Mouse (Mus musculus) megakaryocyte, embryonic 14.5 days (primary cell): ENCODE measurements around the gene 1700037H04Rik.

Experiments
- FLI1 ChIP-seq: IDR thresholded peaks from 2 replicates; pipeline ENCODE4 v1.6.1; 2012; ENCODE audit warnings: low read length, inconsistent platforms, mixed read lengths
- GATA1 ChIP-seq: IDR thresholded peaks from 3 replicates; pipeline ENCODE4 v1.6.1; 2012; ENCODE audit warnings: mixed read lengths, low read length, inconsistent platforms, borderline replicate concordance

DNA sequence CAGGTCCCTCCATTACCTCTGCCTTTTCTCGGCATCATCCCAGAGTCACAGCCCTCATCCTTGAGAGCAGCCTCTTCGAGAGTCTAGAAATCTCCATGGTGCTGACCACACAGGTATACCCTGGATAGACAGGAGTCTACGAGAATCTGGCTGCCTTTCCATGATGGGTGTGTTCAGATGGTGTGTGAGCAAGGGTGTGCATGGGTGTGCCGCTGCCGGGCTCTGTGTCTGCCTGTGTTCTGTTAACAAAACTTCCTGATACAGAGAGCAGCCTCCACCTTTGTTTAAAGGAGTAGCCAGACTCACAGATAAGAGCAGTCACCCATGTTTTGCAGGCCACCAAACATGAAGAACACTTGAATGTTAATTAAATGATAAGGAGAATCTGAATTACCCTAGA, 30.0 kb downstream of the 1700037H04Rik start:
- TF ChIP-seq GATA1, result no peak
- no peak for TF ChIP-seq FLI1
